Mouse (Mus musculus) midbrain, postnatal 0 days (tissue): ENCODE data around the gene Tut7. TPM values are rescaled to one million over a fixed set of nuclear protein-coding genes. Genes with fewer than 3 reads are reported as not detected.

ENCODE experiments used
- ATAC-seq: fragments of 200-750 bp; cut with Nextera tagmentation; 2 replicates; pipeline ENCODE4 v1.8.0; 2017; ENCODE audit warnings: moderate number of reproducible peaks, mild to moderate bottlenecking, moderate TSS enrichment, moderate library complexity; ENCODE audit not compliant: low FRiP score
- DNase-seq: peaks from one replicate; pipeline ENCODE4 v3.0.0-alpha.2; 2015; ENCODE audit warnings: low spot score
- H3K27ac ChIP-seq: fragments of 300-500 bp; sonication (generic); 2 replicates; pipeline ENCODE4 v1.5.1; 2014; ENCODE audit warnings: low read depth, mild to moderate bottlenecking, low read length, mixed read lengths
- H3K27me3 ChIP-seq: fragments of 300-500 bp; sonication (generic); 2 replicates; pipeline ENCODE4 v1.6.1; 2014; ENCODE audit warnings: low read length, control low read depth, mixed read lengths; ENCODE audit not compliant: insufficient read depth
- H3K36me3 ChIP-seq: fragments of 300-500 bp; sonication (generic); 2 replicates; pipeline ENCODE4 v1.6.1; 2014; ENCODE audit warnings: low read length, control low read depth, mixed read lengths; ENCODE audit not compliant: insufficient read depth
- H3K4me1 ChIP-seq: fragments of 300-500 bp; sonication (generic); 2 replicates; pipeline ENCODE4 v1.6.1; 2014; ENCODE audit warnings: mild to moderate bottlenecking, control low read depth, antibody characterized with exemption, low read length, mixed read lengths; ENCODE audit not compliant: insufficient read depth
- H3K4me2 ChIP-seq: fragments of 300-500 bp; sonication (generic); 2 replicates; pipeline ENCODE4 v1.6.1; 2014; ENCODE audit warnings: low read depth, mild to moderate bottlenecking, low read length, mixed read lengths; ENCODE audit not compliant: poor library complexity, severe bottlenecking
- H3K4me3 ChIP-seq: fragments of 300-500 bp; sonication (generic); 2 replicates; pipeline ENCODE4 v1.5.1; 2014; ENCODE audit warnings: low read depth, mild to moderate bottlenecking, low read length, moderate library complexity
- H3K9ac ChIP-seq: fragments of 300-500 bp; sonication (generic); replicated peaks from 2 replicates; pipeline ENCODE4 v1.6.1; 2014; ENCODE audit warnings: mild to moderate bottlenecking, low read length, moderate library complexity, mixed read lengths; ENCODE audit not compliant: poor library complexity, severe bottlenecking
- H3K9me3 ChIP-seq: fragments of 300-500 bp; sonication (generic); 2 replicates; pipeline ENCODE4 v1.6.1; 2016; ENCODE audit warnings: low read length, control low read depth
- CTCF ChIP-seq: IDR thresholded peaks from 2 replicates; pipeline ENCODE4 v1.5.1; 2016; ENCODE audit warnings: antibody characterized with exemption, mild to moderate bottlenecking
- WGBS: fragments of 180-500 bp; shearing (Covaris S2); extraction: QIAGEN DNeasy Blood & Tissue Kit; methylation state at CpG from one replicate; pipeline ENCODE4 v1.1.7; 2014; 5-methylcytosine and 5-hydroxymethylcytosine counted together
- polyA plus RNA-seq: library from polyadenylated mRNA; unstranded; fragments of >200 nt; fragmentation: Nextera tagmentation; extraction: Ambion mirVana; gene quantifications from 2 replicates; pipeline ENCODE4 v1.2.1, GENCODE M21; 2015
- total RNA-seq: library from RNA; depleted of rRNA; stranded (reverse); fragments of >200 nt; gene quantifications from 2 replicates; pipeline ENCODE4 v1.2.3, GENCODE M21; 2014

Gene Tut7
- total and polyA plus RNA-seq, 2 experiments from 2014 or later: 33.7 to 37.3 TPM

DNA sequence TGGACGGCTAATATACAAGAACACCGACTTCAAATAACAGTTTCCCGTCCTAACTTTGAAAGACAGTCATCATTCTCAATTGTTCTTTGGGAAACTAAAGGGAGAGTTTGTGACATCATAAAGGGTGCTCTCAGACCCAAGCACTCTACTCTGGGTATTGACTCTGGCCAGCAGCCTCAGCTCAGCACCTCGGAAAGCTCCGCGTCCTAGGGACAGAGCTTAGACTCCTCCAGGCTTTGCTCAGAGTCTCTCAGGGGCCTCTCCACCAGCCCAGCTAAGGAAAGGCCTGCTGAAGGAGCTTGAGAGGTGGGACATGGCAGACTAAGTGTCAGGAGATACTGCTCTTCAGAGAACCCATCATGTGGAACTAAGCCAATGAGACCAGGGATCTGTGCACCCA lies 76.8 kb downstream of the Tut7 start:
- no peak for TF ChIP-seq CTCF
- no peak overlapping the region for H3K27ac ChIP-seq
- DNase-seq (no peak), ATAC-seq (no peak)
- H3K9me3 ChIP-seq: no peaks in the 10 kb centered on the region
- H3K36me3 ChIP-seq: no peaks in the 10 kb centered on the region
- 83% methylated on average over 6 of the region's 6 CpGs for WGBS
- H3K4me1 ChIP-seq: no peaks in the 10 kb centered on the region
- H3K4me2 ChIP-seq: no peak overlapping the region
- no peak overlapping the region for H3K4me3 ChIP-seq
- no peak overlapping the region for H3K9ac ChIP-seq
- no peaks in the 10 kb centered on the region for H3K27me3 ChIP-seq

DNA sequence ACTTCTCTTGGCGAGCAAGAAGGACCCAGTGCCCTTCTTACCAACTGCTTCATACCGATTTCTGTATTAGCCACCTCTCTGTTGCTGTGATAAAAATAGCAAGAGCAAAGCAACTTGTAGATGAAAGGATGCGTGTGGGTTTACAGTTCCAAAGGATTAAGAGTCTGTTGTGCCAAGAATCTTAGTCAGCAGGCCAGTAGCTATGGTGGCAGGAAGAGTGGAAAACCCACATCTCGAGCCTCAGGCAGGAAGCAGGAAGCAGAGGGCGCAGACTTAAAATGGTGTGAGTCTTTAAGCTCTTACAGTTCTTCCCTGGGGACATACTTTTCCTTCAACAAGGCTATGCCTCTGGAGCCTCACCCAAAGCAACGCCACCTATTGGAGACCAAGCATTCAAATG lies 77.5 kb downstream of the Tut7 start:
- no peak overlapping the region for H3K4me3 ChIP-seq
- WGBS: 82% methylated on average over 6 of the region's 6 CpGs
- no peaks in the 10 kb centered on the region for H3K36me3 ChIP-seq
- H3K9ac ChIP-seq: no peak overlapping the region
- no peaks in the 10 kb centered on the region for H3K4me1 ChIP-seq
- DNase-seq (no peak), ATAC-seq (no peak)
- no peak overlapping the region for H3K4me2 ChIP-seq
- H3K27me3 ChIP-seq: no peaks in the 10 kb centered on the region
- no peak for TF ChIP-seq CTCF
- no peaks in the 10 kb centered on the region for H3K9me3 ChIP-seq
- no peak overlapping the region for H3K27ac ChIP-seq

DNA sequence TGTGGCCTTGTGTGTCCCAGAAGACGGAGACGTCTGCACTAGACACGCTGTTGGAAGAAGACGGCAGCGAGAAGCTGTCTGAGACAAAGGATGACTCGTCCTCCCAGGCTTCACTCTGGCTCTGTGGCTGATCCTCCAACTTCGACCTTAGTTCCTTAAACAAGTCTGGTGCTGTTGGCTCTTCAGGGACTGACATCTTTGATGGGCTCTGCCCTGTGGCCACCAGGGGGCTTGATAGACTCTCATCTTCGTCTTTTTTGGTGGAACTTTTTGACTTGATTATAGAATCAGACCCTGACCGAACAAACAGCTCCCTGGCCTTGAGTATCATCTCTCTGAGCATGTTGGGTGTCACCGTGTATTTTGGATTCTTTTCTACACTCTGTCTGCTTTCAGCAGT lies 81.2 kb downstream of the Tut7 start:
- no peak for DNase-seq
- no peaks in the 10 kb centered on the region for H3K36me3 ChIP-seq
- H3K27ac ChIP-seq: no peak overlapping the region
- H3K4me2 ChIP-seq: no peak overlapping the region
- no peaks in the 10 kb centered on the region for H3K27me3 ChIP-seq
- peak; percentile 41; the same call in 1 of the 2 replicates for TF ChIP-seq CTCF
- no peaks in the 10 kb centered on the region for H3K4me1 ChIP-seq
- H3K9me3 ChIP-seq: no peaks in the 10 kb centered on the region
- 81% methylated on average over 10 of the region's 10 CpGs for WGBS
- no peak overlapping the region for H3K4me3 ChIP-seq
- ATAC-seq: no peak
- H3K9ac ChIP-seq: no peak overlapping the region

DNA sequence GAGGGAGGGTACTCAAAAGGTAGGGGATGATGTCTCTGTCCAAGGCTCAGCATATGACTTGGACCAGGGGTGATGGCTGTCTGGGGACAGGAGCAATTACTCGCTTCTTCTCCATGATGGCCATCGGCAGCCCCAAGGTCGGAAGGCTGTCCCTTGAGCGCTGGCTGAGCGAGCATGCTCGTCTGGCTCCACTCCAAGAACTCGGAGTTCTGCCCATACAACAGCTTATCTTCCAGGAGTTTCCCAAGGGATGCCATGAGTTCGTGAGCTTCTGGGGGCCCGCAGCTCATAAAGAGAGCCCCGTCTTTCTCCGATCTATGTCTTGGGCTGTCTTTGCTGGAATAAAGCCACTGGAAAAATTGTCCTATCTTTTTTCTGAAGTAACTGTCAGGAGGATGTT lies 81.9 kb downstream of the Tut7 start:
- 87% methylated on average over 11 of the region's 11 CpGs for WGBS
- Histone ChIP-seq H3K9me3 (no peaks in the 10 kb centered on the region), H3K4me2 (no peak overlapping the region), H3K4me3 (no peak overlapping the region), H3K4me1 (no peaks in the 10 kb centered on the region), H3K27me3 (no peaks in the 10 kb centered on the region), H3K27ac (no peak overlapping the region), H3K9ac (no peak overlapping the region), H3K36me3 (no peaks in the 10 kb centered on the region)
- DNase-seq (no peak), ATAC-seq (no peak)
- no peak for TF ChIP-seq CTCF

DNA sequence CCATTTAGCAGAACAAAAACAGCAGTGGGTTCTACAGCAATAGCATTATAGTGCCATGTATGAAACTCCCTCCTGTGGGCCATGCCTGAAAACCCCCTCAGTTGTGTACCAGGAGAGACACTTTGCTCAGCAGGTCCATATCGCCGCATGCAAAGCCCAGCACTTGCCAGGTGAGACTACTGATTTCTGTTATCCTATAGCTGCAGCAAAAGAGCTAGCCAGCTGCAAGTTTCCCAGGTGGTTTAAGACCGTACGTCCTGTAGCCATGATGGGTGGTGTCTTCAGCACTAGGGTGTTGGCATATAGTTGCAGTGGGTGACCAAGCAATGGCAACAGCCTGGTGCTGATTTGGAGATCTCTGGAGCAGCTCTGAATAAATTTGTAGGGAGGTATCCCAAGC lies 83.5 kb downstream of the Tut7 start:
- no peaks in the 10 kb centered on the region for H3K36me3 ChIP-seq
- DNase-seq (no peak), ATAC-seq (no peak)
- no peaks in the 10 kb centered on the region for H3K9me3 ChIP-seq
- no peaks in the 10 kb centered on the region for H3K27me3 ChIP-seq
- 93% methylated on average over 4 of the region's 4 CpGs for WGBS
- H3K9ac ChIP-seq: no peak overlapping the region
- no peak overlapping the region for H3K4me3 ChIP-seq
- H3K4me1 ChIP-seq: no peaks in the 10 kb centered on the region
- H3K4me2 ChIP-seq: no peak overlapping the region
- H3K27ac ChIP-seq: no peak overlapping the region
- no peak for TF ChIP-seq CTCF

DNA sequence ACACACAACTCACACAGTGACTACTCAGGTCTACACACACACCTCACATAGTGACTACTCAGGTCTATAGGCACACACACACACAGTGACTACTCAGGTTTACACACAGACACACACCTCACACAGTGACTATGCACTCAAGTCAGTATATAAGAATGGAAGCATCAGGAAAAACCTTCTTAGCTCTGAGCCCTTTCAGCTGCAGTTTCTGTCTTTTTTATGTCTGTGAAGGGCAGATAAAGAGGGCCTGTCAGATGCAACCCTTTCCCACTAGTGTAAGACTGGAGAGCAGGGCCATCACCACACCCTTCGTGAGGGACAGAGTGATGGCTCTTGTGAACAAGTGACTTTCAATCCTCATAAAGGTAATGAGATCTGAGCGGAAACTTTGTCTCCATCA lies 84.5 kb downstream of the Tut7 start:
- TF ChIP-seq CTCF: no peak
- WGBS: 88% methylated on average over 2 of the region's 2 CpGs

More for the DNA sequence above, 84.5 kb downstream of the Tut7 start:
- DNase-seq (no peak), ATAC-seq (no peak)
- Histone ChIP-seq H3K27me3 (no peaks in the 10 kb centered on the region), H3K9me3 (no peaks in the 10 kb centered on the region), H3K4me3 (no peak overlapping the region), H3K4me2 (no peak overlapping the region), H3K9ac (no peak overlapping the region), H3K4me1 (no peaks in the 10 kb centered on the region), H3K27ac (no peak overlapping the region), H3K36me3 (no peaks in the 10 kb centered on the region)
